Mouse (Mus musculus) left cerebral cortex, adult 2 months (tissue): Measurements from ENCODE around the gene Mlf2. TPM values are rescaled to one million over a fixed set of nuclear protein-coding genes. Genes with fewer than 3 reads are reported as not detected.

Experiments used
- DNase-seq, 2 experiments: peaks; one replicate each; pipeline ENCODE4 v3.0.0; 2021 to 2022; ENCODE audit warnings: low spot score in 2 of 2, mixed read lengths in 1 of 2; ENCODE audit errors: extremely low spot score in 1 of 2
- H3K27ac ChIP-seq: fragments of 200-600 bp; 2 replicates; pipeline ENCODE4 v1.8.1; 2022
- H3K4me3 ChIP-seq: fragments of 200-600 bp; 2 replicates; pipeline ENCODE4 v1.8.1; 2022
- CTCF ChIP-seq: fragments of 200-600 bp; IDR thresholded peaks from 2 replicates; pipeline ENCODE4 v1.8.1; 2022; ENCODE audit warnings: antibody characterized with exemption, mild to moderate bottlenecking, moderate library complexity
- intact Hi-C: fragments of 180-260 bp; cut with DNase I; formaldehyde crosslinking; loops from one replicate; pipeline ENCODE4 v1.15.1; 2025
- total RNA-seq, 2 experiments: library from RNA; stranded (reverse); gene quantifications; 2 replicates each; pipeline ENCODE4 v1.2.3; 2021

Gene Mlf2
- total RNA-seq, 2 experiments from 2014 or later = 617 to 624 TPM

- Histone ChIP-seq H3K27ac (peak overlapping the region; percentile 89), H3K4me3 (no peak overlapping the region)
- intact Hi-C loops = no loop called here
- no peak for DNase-seq
- no peak for TF ChIP-seq CTCF
These were observed 9.6 kb upstream of the Mlf2 start for GRCm38 (mm10) chr6:124921539-124921938.

- no peak for DNase-seq
- Histone ChIP-seq H3K4me3 (no peak overlapping the region), H3K27ac (no peak overlapping the region)
- intact Hi-C loops = no loop called here
- TF ChIP-seq CTCF = no peak
These were observed 5.9 kb upstream of the Mlf2 start for GRCm38 (mm10) chr6:124925173-124925793.

- TF ChIP-seq CTCF = no peak
- Histone ChIP-seq H3K4me3 (no peak overlapping the region), H3K27ac (no peak overlapping the region)
- no peak for DNase-seq
- intact Hi-C loops = no loop called here
These were observed 5.2 kb upstream of the Mlf2 start for GRCm38 (mm10) chr6:124925941-124926340.

GRCm38 (mm10) chr6:124930231-124930630 lies 955 bp upstream of the Mlf2 start:
- intact Hi-C loops = loop anchor here (1.0 to 5.0 kb wide), 5 partner anchors 27 to 157 kb away; partner anchors contain the start of genes Cops7a and Pianp
- DNase-seq = no peak
- peak overlapping the region; percentile 98 for H3K4me3 ChIP-seq
- no peak for TF ChIP-seq CTCF
- H3K27ac ChIP-seq = peak overlapping the region; percentile 91

GRCm38 (mm10) chr6:124931525-124932313 lies 533 bp downstream of the Mlf2 start:
- peak; percentile 17; the same call in 1 of the 2 replicates for TF ChIP-seq CTCF
- Histone ChIP-seq H3K27ac (peak overlapping the region; percentile 91), H3K4me3 (peak overlapping the region; percentile 98)
- DNase-seq = peak in 1 of 2 experiments; percentile 49
- intact Hi-C loops = loop anchor here (1.0 to 5.0 kb wide), 4 partner anchors 13 to 156 kb away; partner anchors contain the start of genes Cops7a and Pianp

GRCm38 (mm10) chr6:124932314-124932695 lies 1.1 kb downstream of the Mlf2 start:
- intact Hi-C loops = loop anchor here (5.0 kb wide), 1 partner anchor 155 kb away; no protein-coding TSS in a partner anchor
- Histone ChIP-seq H3K4me3 (peak overlapping the region; percentile 98), H3K27ac (peak overlapping the region; percentile 91)
- DNase-seq = no peak
- no peak for TF ChIP-seq CTCF

GRCm38 (mm10) chr6:124933127-124933526 lies 1.9 kb downstream of the Mlf2 start:
- no peak overlapping the region for H3K4me3 ChIP-seq
- no peak for DNase-seq
- H3K27ac ChIP-seq = no peak overlapping the region
- intact Hi-C loops = loop anchor here (5.0 kb wide), 1 partner anchor 154 kb away; no protein-coding TSS in a partner anchor
- TF ChIP-seq CTCF = no peak

- no peak for DNase-seq
These were observed 3.5 kb downstream of the Mlf2 start for GRCm38 (mm10) chr6:124934670-124935069.

GRCm38 (mm10) chr6:124936681-124937080 lies 5.5 kb downstream of the Mlf2 start:
- no peak overlapping the region; the same call in 1 of the 2 replicates for H3K27ac ChIP-seq
- no peak overlapping the region for H3K4me3 ChIP-seq
- intact Hi-C loops = no loop called here
- no peak for DNase-seq
- TF ChIP-seq CTCF = no peak

More at GRCm38 (mm10) chr6:124934670-124935069, 3.5 kb downstream of the Mlf2 start:
- no peak for TF ChIP-seq CTCF
- no peak overlapping the region; the same call in 1 of the 2 replicates for H3K27ac ChIP-seq
- no peak overlapping the region for H3K4me3 ChIP-seq
- intact Hi-C loops = loop anchor here (5.0 kb wide), 1 partner anchor 153 kb away; no protein-coding TSS in a partner anchor

- Histone ChIP-seq H3K4me3 (no peak overlapping the region), H3K27ac (no peak overlapping the region; the same call in 1 of the 2 replicates)
- TF ChIP-seq CTCF = no peak
- no peak for DNase-seq
- intact Hi-C loops = no loop called here
These were observed 6.3 kb downstream of the Mlf2 start for GRCm38 (mm10) chr6:124937493-124937892.

- no peak overlapping the region for H3K4me3 ChIP-seq
- TF ChIP-seq CTCF = no peak
- intact Hi-C loops = no loop called here
- H3K27ac ChIP-seq = no peak overlapping the region
- no peak for DNase-seq
These were observed 7.4 kb downstream of the Mlf2 start for GRCm38 (mm10) chr6:124938554-124938953.

- TF ChIP-seq CTCF = no peak
- no peak overlapping the region for H3K27ac ChIP-seq
- intact Hi-C loops = no loop called here
- no peak overlapping the region for H3K4me3 ChIP-seq
- DNase-seq = no peak
These were observed 10.5 kb downstream of the Mlf2 start for GRCm38 (mm10) chr6:124941679-124942078.
